Mouse (Mus musculus): ENCODE data around the gene Gse1.

The Gse1 gene

GRCm38 (mm10) chr8:120448131-120448530, 219.9 kb downstream of the Gse1 start:
- H3K4me1 ChIP-seq (replicated peaks; ENCODE audit: low read depth, low read length), result peaks cover 28% of the 10 kb centered on the region
- TF ChIP-seq CTCF (conservative IDR thresholded peaks at IDR 0.05; ENCODE audit: low read length) (no peak), NANOG (IDR thresholded peaks at IDR 0.05; ENCODE audit: borderline replicate concordance, low read length) (no peak), POU5F1 (IDR thresholded peaks at IDR 0.05; ENCODE audit: borderline replicate concordance, low read length) (no peak)
- no peaks in the 10 kb centered on the region for H3K36me3 ChIP-seq (ENCODE audit: insufficient read depth, low read length)
- no peak overlapping the region for H3K4me3 ChIP-seq (replicated peaks; ENCODE audit: low read length)
- H3K27me3 ChIP-seq (ENCODE audit: insufficient read depth, low read length), result peaks cover 48% of the 10 kb centered on the region
- H3K9me3 ChIP-seq (ENCODE audit: low read length), result no peaks in the 10 kb centered on the region

GRCm38 (mm10) chr8:120449139-120449538, 220.9 kb downstream of the Gse1 start:
- H3K27me3 ChIP-seq (ENCODE audit: insufficient read depth, low read length), result peaks cover 50% of the 10 kb centered on the region
- TF ChIP-seq POU5F1 (IDR thresholded peaks at IDR 0.05; ENCODE audit: borderline replicate concordance, low read length) (no peak), NANOG (IDR thresholded peaks at IDR 0.05; ENCODE audit: borderline replicate concordance, low read length) (no peak)
- no peaks in the 10 kb centered on the region for H3K9me3 ChIP-seq (ENCODE audit: low read length)
- no peaks in the 10 kb centered on the region for H3K36me3 ChIP-seq (ENCODE audit: insufficient read depth, low read length)
- H3K4me1 ChIP-seq (replicated peaks; ENCODE audit: low read depth, low read length), result peaks cover 28% of the 10 kb centered on the region
- peak overlapping the region; percentile 62; the same call in 1 of the 2 replicates for H3K4me3 ChIP-seq (replicated peaks; ENCODE audit: low read length)

- Histone ChIP-seq H3K27me3 (ENCODE audit: insufficient read depth, low read length) (peaks cover 51% of the 10 kb centered on the region), H3K4me1 (replicated peaks; ENCODE audit: low read depth, low read length) (peaks cover 29% of the 10 kb centered on the region), H3K9me3 (ENCODE audit: low read length) (no peaks in the 10 kb centered on the region), H3K4me3 (replicated peaks; ENCODE audit: low read length) (peak overlapping the region; percentile 62), H3K36me3 (ENCODE audit: insufficient read depth, low read length) (no peaks in the 10 kb centered on the region)
- no peak for TF ChIP-seq POU5F1 (IDR thresholded peaks at IDR 0.05; ENCODE audit: borderline replicate concordance, low read length)
- TF ChIP-seq CTCF (conservative IDR thresholded peaks at IDR 0.05; ENCODE audit: low read length), result no peak
- TF ChIP-seq NANOG (IDR thresholded peaks at IDR 0.05; ENCODE audit: borderline replicate concordance, low read length), result no peak
Observed at GRCm38 (mm10) chr8:120449608-120450031, 221.4 kb downstream of the Gse1 start.

GRCm38 (mm10) chr8:120452111-120452510, 223.9 kb downstream of the Gse1 start:
- Histone ChIP-seq H3K9me3 (ENCODE audit: low read length) (no peaks in the 10 kb centered on the region), H3K4me3 (replicated peaks; ENCODE audit: low read length) (no peak overlapping the region), H3K4me1 (replicated peaks; ENCODE audit: low read depth, low read length) (peaks cover 42% of the 10 kb centered on the region), H3K27me3 (ENCODE audit: insufficient read depth, low read length) (peaks cover 55% of the 10 kb centered on the region), H3K36me3 (ENCODE audit: insufficient read depth, low read length) (no peaks in the 10 kb centered on the region)
- TF ChIP-seq CTCF (conservative IDR thresholded peaks at IDR 0.05; ENCODE audit: low read length) (no peak), NANOG (IDR thresholded peaks at IDR 0.05; ENCODE audit: borderline replicate concordance, low read length) (no peak), POU5F1 (IDR thresholded peaks at IDR 0.05; ENCODE audit: borderline replicate concordance, low read length) (no peak)

GRCm38 (mm10) chr8:120454404-120454803, 226.1 kb downstream of the Gse1 start:
- Histone ChIP-seq H3K27me3 (ENCODE audit: insufficient read depth, low read length) (peaks cover 48% of the 10 kb centered on the region), H3K9me3 (ENCODE audit: low read length) (no peaks in the 10 kb centered on the region), H3K4me1 (replicated peaks; ENCODE audit: low read depth, low read length) (peaks cover 49% of the 10 kb centered on the region), H3K36me3 (ENCODE audit: insufficient read depth, low read length) (no peaks in the 10 kb centered on the region), H3K4me3 (replicated peaks; ENCODE audit: low read length) (no peak overlapping the region)
- TF ChIP-seq CTCF (conservative IDR thresholded peaks at IDR 0.05; ENCODE audit: low read length) (no peak), NANOG (IDR thresholded peaks at IDR 0.05; ENCODE audit: borderline replicate concordance, low read length) (no peak), POU5F1 (IDR thresholded peaks at IDR 0.05; ENCODE audit: borderline replicate concordance, low read length) (no peak)

DNA sequence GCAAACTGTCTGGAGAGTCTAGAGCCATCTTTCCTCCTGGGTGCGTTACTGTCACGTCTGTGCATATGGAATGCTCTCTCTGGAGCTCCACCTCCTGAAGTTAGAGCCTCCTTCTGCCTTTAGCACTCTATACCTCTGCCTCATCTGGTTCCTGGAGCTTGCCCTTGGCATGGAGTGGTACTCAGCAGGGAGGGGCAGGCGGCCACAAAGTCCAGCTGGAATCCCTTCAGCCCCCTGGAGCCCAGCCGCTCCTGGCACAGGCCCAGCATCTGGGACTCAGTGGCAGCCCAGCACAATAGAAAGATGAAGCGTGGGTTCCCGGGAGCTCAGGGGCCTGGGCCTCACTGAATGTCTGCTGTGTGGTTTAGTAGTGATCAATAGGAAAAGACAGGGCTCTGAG, 232.1 kb downstream of the Gse1 start:
- Histone ChIP-seq H3K9me3 (ENCODE audit: low read length) (no peaks in the 10 kb centered on the region), H3K4me3 (replicated peaks; ENCODE audit: low read length) (0 out of 2 replicates have a peak overlapping the region, but pooled peaks have one; percentile 10), H3K36me3 (ENCODE audit: insufficient read depth, low read length) (no peaks in the 10 kb centered on the region), H3K4me1 (replicated peaks; ENCODE audit: low read depth, low read length) (peaks cover 73% of the 10 kb centered on the region), H3K27me3 (ENCODE audit: insufficient read depth, low read length) (peaks cover 43% of the 10 kb centered on the region)
- TF ChIP-seq CTCF (conservative IDR thresholded peaks at IDR 0.05; ENCODE audit: low read length) (no peak), POU5F1 (IDR thresholded peaks at IDR 0.05; ENCODE audit: borderline replicate concordance, low read length) (no peak), NANOG (IDR thresholded peaks at IDR 0.05; ENCODE audit: borderline replicate concordance, low read length) (no peak)

DNA sequence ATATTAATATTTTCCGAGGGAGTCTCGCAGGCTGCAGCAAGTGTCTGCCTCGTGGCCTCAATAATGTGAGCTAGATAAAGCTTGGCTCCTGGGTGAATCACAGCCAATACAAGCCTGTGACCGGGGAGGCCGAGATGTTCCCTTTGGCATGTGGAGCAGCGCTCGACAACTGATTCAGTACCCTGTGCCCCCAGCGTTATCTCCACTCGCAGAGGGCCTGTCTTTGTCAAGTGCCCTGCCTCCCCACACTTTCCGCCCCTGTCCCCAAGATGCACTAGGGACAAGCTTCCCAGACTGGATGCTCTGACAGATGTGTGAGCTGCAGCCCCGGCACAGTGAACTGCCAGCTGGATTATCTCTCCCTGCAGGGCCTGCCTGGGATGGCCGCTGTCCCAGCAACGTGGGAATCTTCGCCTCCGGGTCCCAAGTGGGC, 233.9 kb downstream of the Gse1 start:
- Histone ChIP-seq H3K9me3 (ENCODE audit: low read length) (no peaks in the 10 kb centered on the region), H3K27me3 (ENCODE audit: insufficient read depth, low read length) (peaks cover 57% of the 10 kb centered on the region), H3K4me1 (replicated peaks; ENCODE audit: low read depth, low read length) (peaks cover 74% of the 10 kb centered on the region), H3K36me3 (ENCODE audit: insufficient read depth, low read length) (no peaks in the 10 kb centered on the region), H3K4me3 (replicated peaks; ENCODE audit: low read length) (peak overlapping the region; percentile 7; the same call in 1 of the 2 replicates)
- no peak for TF ChIP-seq POU5F1 (IDR thresholded peaks at IDR 0.05; ENCODE audit: borderline replicate concordance, low read length)
- no peak for TF ChIP-seq NANOG (IDR thresholded peaks at IDR 0.05; ENCODE audit: borderline replicate concordance, low read length)
- no peak for TF ChIP-seq CTCF (conservative IDR thresholded peaks at IDR 0.05; ENCODE audit: low read length)

DNA sequence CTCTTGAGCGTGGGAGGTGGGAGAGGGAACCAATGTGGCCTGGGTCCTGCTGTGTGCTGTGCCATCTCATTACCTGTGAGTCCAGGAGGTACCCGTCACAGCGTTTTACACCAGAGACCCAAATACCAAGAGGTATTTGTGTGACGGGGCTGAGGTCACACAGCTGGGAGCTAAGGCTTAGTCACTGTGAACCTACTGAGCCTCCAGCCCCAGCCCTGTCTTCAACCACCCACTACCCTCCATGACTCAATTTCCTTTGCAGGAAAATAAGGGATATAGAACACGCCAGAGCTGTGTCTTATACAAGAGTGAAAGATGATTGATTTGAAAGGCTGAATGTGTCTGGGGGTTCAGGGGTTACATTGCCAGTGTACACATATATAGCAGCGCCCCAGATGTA, 234.4 kb downstream of the Gse1 start:
- no peak for TF ChIP-seq POU5F1 (IDR thresholded peaks at IDR 0.05; ENCODE audit: borderline replicate concordance, low read length)
- TF ChIP-seq CTCF (conservative IDR thresholded peaks at IDR 0.05; ENCODE audit: low read length), result no peak
- TF ChIP-seq NANOG (IDR thresholded peaks at IDR 0.05; ENCODE audit: borderline replicate concordance, low read length), result no peak
- H3K36me3 ChIP-seq (ENCODE audit: insufficient read depth, low read length), result no peaks in the 10 kb centered on the region
- no peaks in the 10 kb centered on the region for H3K9me3 ChIP-seq (ENCODE audit: low read length)
- peaks cover 75% of the 10 kb centered on the region for H3K4me1 ChIP-seq (replicated peaks; ENCODE audit: low read depth, low read length)
- peaks cover 62% of the 10 kb centered on the region for H3K27me3 ChIP-seq (ENCODE audit: insufficient read depth, low read length)
- no peak overlapping the region for H3K4me3 ChIP-seq (replicated peaks; ENCODE audit: low read length)

Measured in E14TG2a.4 (cell line).